Mouse (Mus musculus) heart, embryonic 16.5 days (tissue): Measurements from ENCODE around the gene Rft1. TPM values are rescaled to one million over a fixed set of nuclear protein-coding genes. Genes with fewer than 3 reads are reported as not detected.

Experiments
- ATAC-seq: fragments of 200-750 bp; cut with Nextera tagmentation; replicated peaks from 2 replicates; pipeline ENCODE4 v1.8.0; 2017; ENCODE audit warnings: moderate number of reproducible peaks; ENCODE audit not compliant: insufficient read depth, low FRiP score; ENCODE audit errors: extremely low read depth
- H3K27ac ChIP-seq: fragments of 300-500 bp; sonication (generic); 2 replicates; pipeline ENCODE4 v1.5.1; 2014; ENCODE audit warnings: mild to moderate bottlenecking, low read length, control low read depth, moderate library complexity
- H3K27me3 ChIP-seq: fragments of 300-500 bp; sonication (generic); 2 replicates; pipeline ENCODE4 v1.6.1; 2014; ENCODE audit warnings: low read length, mixed read lengths; ENCODE audit not compliant: control insufficient read depth, insufficient read depth
- H3K36me3 ChIP-seq: fragments of 300-500 bp; sonication (generic); 2 replicates; pipeline ENCODE4 v1.6.1; 2014; ENCODE audit not compliant: control insufficient read depth, insufficient read depth
- H3K4me1 ChIP-seq: fragments of 300-500 bp; sonication (generic); 2 replicates; pipeline ENCODE4 v1.6.1; 2014; ENCODE audit warnings: low read length, mixed read lengths; ENCODE audit not compliant: control insufficient read depth, insufficient read depth
- H3K4me2 ChIP-seq: fragments of 300-500 bp; sonication (generic); 2 replicates; pipeline ENCODE4 v1.6.1; 2014; ENCODE audit warnings: low read depth, mild to moderate bottlenecking, control low read depth, low read length
- H3K4me3 ChIP-seq: fragments of 300-500 bp; sonication (generic); 2 replicates; pipeline ENCODE4 v1.5.1; 2014; ENCODE audit warnings: mild to moderate bottlenecking, control low read depth, low read length
- H3K9ac ChIP-seq: fragments of 300-500 bp; sonication (generic); 2 replicates; pipeline ENCODE4 v1.6.1; 2014; ENCODE audit warnings: low read length, control low read depth
- H3K9me3 ChIP-seq: fragments of 300-500 bp; sonication (generic); replicated peaks from 2 replicates; pipeline ENCODE4 v1.6.1; 2016; ENCODE audit warnings: low read length; ENCODE audit not compliant: control insufficient read depth
- WGBS: fragments of 180-500 bp; shearing (Covaris S2); extraction: QIAGEN DNeasy Blood & Tissue Kit; methylation state at CpG from one replicate; pipeline ENCODE4 v1.1.7; 2014; 5-methylcytosine and 5-hydroxymethylcytosine counted together
- polyA plus RNA-seq: library from polyadenylated mRNA; unstranded; fragments of >200 nt; fragmentation: Nextera tagmentation; extraction: Ambion mirVana; gene quantifications from 2 replicates; pipeline ENCODE4 v1.2.1, GENCODE M21; 2015

Gene Rft1
- polyA plus RNA-seq, 1 experiment from 2014 or later = 11.3 TPM

DNA sequence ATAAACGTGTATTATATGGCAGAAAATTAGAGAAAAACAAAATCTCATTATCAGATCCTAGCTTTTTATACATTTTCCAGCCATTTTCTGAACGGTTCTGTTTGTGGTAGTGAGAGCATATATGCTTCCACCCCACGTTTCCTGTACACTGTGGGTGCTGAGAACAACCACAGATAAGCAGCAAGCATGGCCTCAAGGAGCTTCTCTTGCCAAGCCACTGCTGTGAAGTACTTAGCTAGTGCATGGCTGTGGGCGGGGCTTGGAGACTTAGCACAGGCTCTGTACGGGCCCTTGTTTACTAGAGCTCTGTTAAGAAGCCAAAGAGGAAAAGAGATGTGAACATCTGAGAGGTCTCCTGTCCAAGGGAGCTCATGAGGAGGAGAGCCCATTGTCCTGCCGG is 20.8 kb downstream of the Rft1 start:
- no peak overlapping the region for H3K4me2 ChIP-seq
- no peaks in the 10 kb centered on the region for H3K9me3 ChIP-seq
- H3K27ac ChIP-seq = no peak overlapping the region
- no peaks in the 10 kb centered on the region for H3K4me1 ChIP-seq
- H3K9ac ChIP-seq = no peak overlapping the region
- ATAC-seq = 0 out of 2 replicates have a peak, but pooled peaks have one; percentile 46
- peaks cover 25% of the 10 kb centered on the region for H3K36me3 ChIP-seq
- no peak overlapping the region for H3K4me3 ChIP-seq
- 54% methylated on average over 6 of the region's 6 CpGs for WGBS
- H3K27me3 ChIP-seq = no peaks in the 10 kb centered on the region

GRCm38 (mm10) chr14:30682131-30682530 is 28.0 kb downstream of the Rft1 start:
- peaks cover 27% of the 10 kb centered on the region for H3K36me3 ChIP-seq
- H3K4me1 ChIP-seq = no peaks in the 10 kb centered on the region
- no peak overlapping the region for H3K4me2 ChIP-seq
- no peak for ATAC-seq
- 95% methylated on average over 3 of the region's 3 CpGs for WGBS
- no peaks in the 10 kb centered on the region for H3K9me3 ChIP-seq
- no peaks in the 10 kb centered on the region for H3K27me3 ChIP-seq
- H3K4me3 ChIP-seq = no peak overlapping the region
- H3K9ac ChIP-seq = no peak overlapping the region
- H3K27ac ChIP-seq = no peak overlapping the region

GRCm38 (mm10) chr14:30690685-30691084 is 36.5 kb downstream of the Rft1 start:
- Histone ChIP-seq H3K36me3 (peaks cover 13% of the 10 kb centered on the region), H3K4me1 (0 out of 2 replicates have a peak, but pooled peaks cover 2% of the 10 kb centered on the region), H3K9me3 (no peaks in the 10 kb centered on the region), H3K4me3 (no peak overlapping the region), H3K27ac (no peak overlapping the region), H3K27me3 (no peaks in the 10 kb centered on the region), H3K4me2 (no peak overlapping the region), H3K9ac (no peak overlapping the region)
- no peak for ATAC-seq
- 88% methylated on average over 3 of the region's 3 CpGs for WGBS

DNA sequence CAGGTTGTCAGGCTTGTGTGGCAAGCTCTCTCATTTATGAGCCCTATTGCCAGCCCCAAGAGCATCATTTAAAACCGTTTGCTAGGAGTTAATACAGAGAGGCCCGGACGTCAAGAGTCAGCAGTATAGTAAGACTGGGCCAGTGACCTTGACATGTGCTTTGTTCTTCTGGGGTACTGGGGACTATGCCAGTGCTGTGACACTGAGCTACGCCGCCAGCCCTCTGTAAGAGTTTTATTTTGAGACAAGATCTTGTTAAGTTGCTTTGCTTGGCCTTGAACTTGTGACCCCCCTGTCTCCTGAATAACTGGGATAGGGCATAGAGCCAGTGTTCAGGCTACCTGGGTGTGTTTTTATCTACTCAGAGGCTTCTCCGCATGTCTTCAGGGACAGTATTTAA is 38.3 kb downstream of the Rft1 start:
- 75% methylated on average over 6 of the region's 6 CpGs for WGBS
- Histone ChIP-seq H3K4me2 (no peak overlapping the region), H3K9me3 (no peaks in the 10 kb centered on the region), H3K36me3 (peaks cover 13% of the 10 kb centered on the region), H3K27ac (no peak overlapping the region), H3K4me3 (no peak overlapping the region), H3K27me3 (no peaks in the 10 kb centered on the region), H3K9ac (no peak overlapping the region), H3K4me1 (0 out of 2 replicates have a peak, but pooled peaks cover 2% of the 10 kb centered on the region)
- no peak for ATAC-seq

GRCm38 (mm10) chr14:30694786-30695185 is 40.6 kb downstream of the Rft1 start:
- no peaks in the 10 kb centered on the region for H3K27me3 ChIP-seq
- no peak overlapping the region for H3K4me2 ChIP-seq
- no peaks in the 10 kb centered on the region for H3K9me3 ChIP-seq
- peaks cover 10% of the 10 kb centered on the region for H3K36me3 ChIP-seq
- H3K4me3 ChIP-seq = no peak overlapping the region
- 81% methylated on average over 2 of the region's 2 CpGs for WGBS
- no peak for ATAC-seq
- H3K9ac ChIP-seq = no peak overlapping the region
- no peak overlapping the region for H3K27ac ChIP-seq
- H3K4me1 ChIP-seq = 0 out of 2 replicates have a peak, but pooled peaks cover 2% of the 10 kb centered on the region

DNA sequence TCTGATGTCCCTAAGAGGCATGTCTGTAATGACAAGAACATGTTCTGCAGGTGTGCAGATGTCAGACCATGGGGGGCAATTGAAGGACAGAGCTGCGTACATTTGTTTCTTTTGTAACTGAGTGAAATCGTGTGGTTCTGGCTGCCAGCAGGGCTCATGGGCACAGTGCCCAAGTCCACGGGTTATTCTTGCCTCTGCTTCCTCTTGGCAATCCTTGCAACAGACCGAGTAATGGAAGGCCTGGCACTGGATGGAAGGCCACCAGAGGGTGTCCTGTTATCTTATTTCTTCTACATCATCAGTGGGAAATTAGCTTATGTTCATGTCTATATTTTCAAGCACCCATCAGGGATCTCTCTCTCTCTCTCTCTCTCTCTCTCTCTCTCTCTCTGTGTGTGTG is 41.4 kb downstream of the Rft1 start:
- peaks cover 2% of the 10 kb centered on the region; the same call in 1 of the 2 replicates for H3K36me3 ChIP-seq
- H3K9ac ChIP-seq = no peak overlapping the region
- ATAC-seq = no peak
- 26% methylated on average over 4 of the region's 4 CpGs for WGBS
- H3K9me3 ChIP-seq = no peaks in the 10 kb centered on the region
- H3K4me1 ChIP-seq = 0 out of 2 replicates have a peak, but pooled peaks cover 2% of the 10 kb centered on the region
- H3K4me3 ChIP-seq = no peak overlapping the region
- no peak overlapping the region for H3K4me2 ChIP-seq
- no peaks in the 10 kb centered on the region for H3K27me3 ChIP-seq
- no peak overlapping the region for H3K27ac ChIP-seq

- Histone ChIP-seq H3K4me2 (no peak overlapping the region), H3K36me3 (no peaks in the 10 kb centered on the region), H3K27me3 (no peaks in the 10 kb centered on the region), H3K4me3 (no peak overlapping the region), H3K9ac (no peak overlapping the region), H3K4me1 (0 out of 2 replicates have a peak, but pooled peaks cover 2% of the 10 kb centered on the region), H3K9me3 (no peaks in the 10 kb centered on the region), H3K27ac (no peak overlapping the region)
- no peak for ATAC-seq
- 76% methylated on average over 15 of the region's 15 CpGs for WGBS
Observed at GRCm38 (mm10) chr14:30697407-30698052, 43.4 kb downstream of the Rft1 start.

DNA sequence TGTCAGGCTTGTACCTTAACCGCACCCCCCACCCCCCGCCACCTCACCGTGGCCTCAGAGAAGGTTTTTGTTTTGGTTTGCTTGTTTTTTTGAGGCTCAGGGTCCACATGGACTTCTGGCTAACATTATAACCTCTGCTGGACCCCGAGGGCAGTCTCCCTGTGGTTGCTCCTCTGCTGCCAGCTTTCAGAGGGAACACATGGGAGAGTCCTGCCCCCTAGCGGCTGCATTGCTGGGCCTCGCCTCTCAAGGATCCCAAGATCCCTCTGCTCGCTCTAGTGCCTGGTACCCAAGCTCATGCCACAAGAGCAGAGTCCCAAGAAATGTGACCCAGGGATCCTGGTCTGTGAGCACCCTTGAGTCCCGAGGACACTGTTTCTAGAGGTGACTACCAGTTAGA is 45.5 kb downstream of the Rft1 start:
- no peaks in the 10 kb centered on the region for H3K27me3 ChIP-seq
- no peak overlapping the region for H3K4me3 ChIP-seq
- H3K9ac ChIP-seq = no peak overlapping the region
- H3K36me3 ChIP-seq = no peaks in the 10 kb centered on the region
- no peak overlapping the region for H3K4me2 ChIP-seq
- 0 out of 2 replicates have a peak, but pooled peaks cover 2% of the 10 kb centered on the region for H3K4me1 ChIP-seq
- 37% methylated on average over 8 of the region's 8 CpGs for WGBS
- no peaks in the 10 kb centered on the region for H3K9me3 ChIP-seq
- ATAC-seq = no peak
- H3K27ac ChIP-seq = no peak overlapping the region

- no peak overlapping the region for H3K4me3 ChIP-seq
- no peak overlapping the region for H3K4me2 ChIP-seq
- no peak for ATAC-seq
- no peaks in the 10 kb centered on the region for H3K36me3 ChIP-seq
- H3K27ac ChIP-seq = no peak overlapping the region
- no peaks in the 10 kb centered on the region for H3K9me3 ChIP-seq
- WGBS = 67% methylated on average over 5 of the region's 5 CpGs
- H3K27me3 ChIP-seq = no peaks in the 10 kb centered on the region
- no peaks in the 10 kb centered on the region for H3K4me1 ChIP-seq
- H3K9ac ChIP-seq = no peak overlapping the region
Observed at GRCm38 (mm10) chr14:30702512-30702911, 48.4 kb downstream of the Rft1 start.
